Mouse (Mus musculus) embryonic facial prominence, embryonic 13.5 days (tissue): Measurements from ENCODE around the gene Tle4. TPM values are rescaled to one million over a fixed set of nuclear protein-coding genes. Genes with fewer than 3 reads are reported as not detected.

ENCODE experiments used
- ATAC-seq: fragments of 200-750 bp; cut with Nextera tagmentation; 2 replicates; pipeline ENCODE4 v1.8.0; 2017; ENCODE audit warnings: low read depth; ENCODE audit not compliant: insufficient number of reproducible peaks, insufficient read depth, low FRiP score, low TSS enrichment
- H3K27ac ChIP-seq: fragments of 300-500 bp; sonication (generic); 2 replicates; pipeline ENCODE4 v1.5.1; 2015; ENCODE audit warnings: moderate library complexity, mild to moderate bottlenecking, inconsistent platforms
- H3K27me3 ChIP-seq: fragments of 300-500 bp; sonication (generic); 2 replicates; pipeline ENCODE4 v1.6.1; 2015; ENCODE audit warnings: mild to moderate bottlenecking, inconsistent platforms
- H3K36me3 ChIP-seq: fragments of 300-500 bp; sonication (generic); 2 replicates; pipeline ENCODE4 v1.6.1; 2015; ENCODE audit warnings: mild to moderate bottlenecking, inconsistent platforms
- H3K4me1 ChIP-seq: fragments of 300-500 bp; sonication (generic); 2 replicates; pipeline ENCODE4 v1.6.1; 2015; ENCODE audit warnings: inconsistent platforms
- H3K4me2 ChIP-seq: fragments of 300-500 bp; sonication (generic); 2 replicates; pipeline ENCODE4 v1.6.1; 2015; ENCODE audit warnings: moderate library complexity, mild to moderate bottlenecking, inconsistent platforms
- H3K4me3 ChIP-seq: fragments of 300-500 bp; sonication (generic); 2 replicates; pipeline ENCODE4 v1.5.1; 2015; ENCODE audit warnings: mild to moderate bottlenecking, inconsistent platforms
- H3K9ac ChIP-seq: fragments of 300-500 bp; sonication (generic); 2 replicates; pipeline ENCODE4 v1.6.1; 2015; ENCODE audit warnings: mild to moderate bottlenecking, inconsistent platforms
- H3K9me3 ChIP-seq: fragments of 300-500 bp; sonication (generic); 2 replicates; pipeline ENCODE4 v1.6.1; 2016; ENCODE audit warnings: inconsistent platforms
- WGBS: fragments of 180-500 bp; shearing (Covaris S2); methylation state at CpG from one replicate; pipeline ENCODE4 v1.1.7; 2015; ENCODE audit warnings: mixed read lengths; 5-methylcytosine and 5-hydroxymethylcytosine counted together
- polyA plus RNA-seq: library from polyadenylated mRNA; unstranded; fragments of >200 nt; fragmentation: Nextera tagmentation; extraction: Ambion mirVana; gene quantifications from 2 replicates; pipeline ENCODE4 v1.2.1, GENCODE M21; 2015

Gene Tle4
- polyA plus RNA-seq, 1 experiment from 2014 or later: 15.4 TPM

DNA sequence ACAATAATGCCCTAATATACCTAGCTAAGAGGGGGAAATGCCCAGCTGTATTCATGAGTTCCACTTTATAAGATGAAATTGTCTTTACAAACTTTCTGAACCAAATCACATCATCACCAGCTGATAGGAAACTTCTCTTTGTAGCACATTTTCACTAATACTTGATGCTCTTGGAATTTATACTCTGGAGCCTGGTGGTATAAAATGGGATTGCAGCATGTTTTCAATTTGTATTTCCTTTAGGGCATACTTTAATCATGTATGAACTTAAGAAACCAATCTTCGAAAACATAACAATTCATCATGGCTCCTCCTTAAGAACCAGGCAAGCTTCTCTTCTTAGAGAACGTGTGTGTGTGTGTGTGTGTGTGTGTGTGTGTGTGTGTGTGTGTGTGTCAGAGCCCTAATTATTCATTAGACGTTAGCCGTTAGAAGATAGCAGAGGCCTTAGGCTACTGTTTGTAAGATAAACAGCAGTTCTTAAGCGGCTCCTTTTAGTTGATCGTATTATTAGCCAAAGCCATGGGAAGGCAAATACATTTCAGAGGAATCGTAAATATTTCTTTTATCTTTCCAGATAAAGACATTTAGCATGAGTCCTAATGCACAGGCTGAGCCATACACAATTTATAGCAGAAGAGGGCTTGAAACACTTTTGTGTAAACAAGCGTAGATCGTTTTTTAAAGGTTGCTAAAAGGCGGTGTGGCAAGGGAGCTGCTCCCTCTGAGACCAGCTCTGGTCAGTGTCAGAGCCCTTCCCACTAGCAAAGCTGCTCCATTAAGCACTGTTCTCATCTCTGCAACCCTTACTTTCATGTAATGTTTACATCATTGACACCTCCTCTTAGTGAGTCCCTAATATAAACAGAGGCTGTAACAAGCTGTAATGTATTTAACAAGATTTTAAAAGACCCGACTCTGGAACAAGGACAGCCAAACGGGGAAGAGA, 173.6 kb downstream of the Tle4 start:
- Histone ChIP-seq H3K36me3 (no peaks in the 10 kb centered on the region), H3K27ac (no peak overlapping the region), H3K4me1 (peaks cover 9% of the 10 kb centered on the region; the same call in 1 of the 2 replicates), H3K4me2 (no peak overlapping the region), H3K9me3 (no peaks in the 10 kb centered on the region), H3K9ac (no peak overlapping the region), H3K4me3 (no peak overlapping the region), H3K27me3 (peaks cover 3% of the 10 kb centered on the region; the same call in 1 of the 2 replicates)
- WGBS: 52% methylated on average over 12 of the region's 12 CpGs
- ATAC-seq: no peak

DNA sequence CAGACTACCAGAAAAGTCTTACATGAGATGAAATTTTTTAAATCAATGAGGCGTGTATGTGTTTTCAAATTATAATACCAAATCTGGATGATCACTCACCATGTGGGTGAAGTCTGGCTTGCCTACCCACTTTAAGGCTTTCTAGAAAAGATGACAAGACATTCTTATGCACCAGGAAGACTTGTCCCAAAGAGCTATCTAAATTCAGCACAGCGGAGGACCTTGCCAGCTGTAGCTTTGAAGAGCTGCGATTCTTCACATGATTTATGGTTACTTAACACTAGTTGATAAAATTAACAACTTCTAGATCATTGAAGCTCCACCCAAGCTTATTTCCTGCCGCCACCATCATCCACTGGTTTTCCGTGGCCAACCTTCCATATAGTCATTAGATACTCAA, 176.2 kb downstream of the Tle4 start:
- H3K27ac ChIP-seq: no peak overlapping the region
- 89% methylated on average over 5 of the region's 5 CpGs for WGBS
- H3K4me1 ChIP-seq: peaks cover 14% of the 10 kb centered on the region; the same call in 1 of the 2 replicates
- ATAC-seq: no peak
- H3K36me3 ChIP-seq: no peaks in the 10 kb centered on the region
- no peak overlapping the region for H3K9ac ChIP-seq
- H3K4me3 ChIP-seq: no peak overlapping the region
- no peaks in the 10 kb centered on the region for H3K9me3 ChIP-seq
- no peak overlapping the region for H3K4me2 ChIP-seq
- peaks cover 3% of the 10 kb centered on the region; the same call in 1 of the 2 replicates for H3K27me3 ChIP-seq

DNA sequence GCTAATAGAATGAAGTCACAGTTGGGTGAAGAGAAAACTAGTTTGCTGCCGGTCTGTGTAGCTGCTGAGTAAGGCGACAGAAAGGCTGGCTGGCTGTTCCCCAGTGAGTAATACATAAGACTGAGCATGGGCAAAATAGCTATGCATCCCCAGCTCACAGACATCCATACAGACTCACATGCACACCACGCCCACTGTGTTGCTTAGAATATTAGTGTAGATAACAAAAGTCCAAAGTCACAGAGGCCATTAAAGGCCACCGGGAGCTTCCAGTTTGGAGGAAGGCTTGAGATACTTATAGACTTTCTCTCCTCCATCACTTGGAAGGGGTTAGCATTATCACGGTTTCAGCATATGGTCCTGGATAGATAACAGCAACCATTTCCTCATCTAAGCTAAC, 178.0 kb downstream of the Tle4 start:
- H3K27ac ChIP-seq: no peak overlapping the region
- 88% methylated on average over 5 of the region's 5 CpGs for whole genome bisulfite sequencing
- no peak overlapping the region for H3K9ac ChIP-seq
- no peaks in the 10 kb centered on the region for H3K36me3 ChIP-seq
- no peak for ATAC-seq
- peaks cover 3% of the 10 kb centered on the region; the same call in 1 of the 2 replicates for H3K27me3 ChIP-seq
- no peak overlapping the region for H3K4me2 ChIP-seq
- no peaks in the 10 kb centered on the region for H3K9me3 ChIP-seq
- H3K4me1 ChIP-seq: peaks cover 11% of the 10 kb centered on the region; the same call in 1 of the 2 replicates
- H3K4me3 ChIP-seq: no peak overlapping the region

DNA sequence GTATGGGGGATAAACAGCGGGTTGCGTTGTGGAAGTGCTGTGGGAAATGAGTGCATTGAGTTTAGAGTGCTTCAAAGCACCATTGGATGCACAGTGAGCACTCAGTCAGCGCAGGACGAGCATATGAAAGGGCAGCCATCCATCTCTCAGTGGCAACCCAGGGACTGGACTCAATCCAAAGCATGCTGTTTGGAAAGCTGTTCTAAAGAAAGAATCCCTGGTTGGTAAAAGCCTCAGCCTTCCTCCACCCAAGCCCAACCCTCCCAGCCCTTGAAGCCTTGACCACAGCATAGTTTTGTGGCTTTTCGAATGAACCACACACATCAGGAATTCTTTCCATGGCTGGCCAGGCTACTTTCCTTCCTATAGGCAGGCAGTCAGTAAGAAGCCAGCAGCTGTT, 181.0 kb downstream of the Tle4 start:
- H3K9ac ChIP-seq: no peak overlapping the region
- peaks cover 12% of the 10 kb centered on the region; the same call in 1 of the 2 replicates for H3K4me1 ChIP-seq
- H3K4me2 ChIP-seq: no peak overlapping the region
- WGBS: 55% methylated on average over 5 of the region's 5 CpGs
- H3K27ac ChIP-seq: no peak overlapping the region
- ATAC-seq: 0 out of 2 replicates have a peak, but pooled peaks have one; percentile 32
- no peak overlapping the region for H3K4me3 ChIP-seq
- no peaks in the 10 kb centered on the region for H3K36me3 ChIP-seq
- no peaks in the 10 kb centered on the region for H3K9me3 ChIP-seq
- no peaks in the 10 kb centered on the region; the same call in 1 of the 2 replicates for H3K27me3 ChIP-seq

DNA sequence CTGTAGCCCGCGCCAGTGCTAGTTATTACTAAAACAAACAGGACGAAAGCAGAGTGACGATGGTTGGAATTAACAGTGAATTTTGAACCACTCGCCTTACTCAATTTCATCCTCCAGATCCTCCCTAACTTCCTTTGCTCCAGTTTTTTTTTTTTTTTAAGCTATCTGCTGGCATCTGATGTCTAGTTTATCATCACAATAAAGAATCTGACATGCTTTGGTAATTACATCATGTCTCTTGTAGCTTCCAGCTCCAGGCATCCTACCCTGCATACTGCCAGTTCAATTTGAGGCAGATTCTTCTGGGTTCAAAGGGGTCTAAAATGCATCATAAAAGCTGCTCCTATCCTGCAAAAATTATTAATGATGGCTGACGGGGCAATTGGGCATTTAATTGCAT, 181.9 kb downstream of the Tle4 start:
- H3K27ac ChIP-seq: no peak overlapping the region
- 58% methylated on average over 6 of the region's 6 CpGs for WGBS
- no peak for ATAC-seq
- H3K4me2 ChIP-seq: no peak overlapping the region
- no peaks in the 10 kb centered on the region for H3K36me3 ChIP-seq
- H3K9ac ChIP-seq: no peak overlapping the region
- no peaks in the 10 kb centered on the region for H3K9me3 ChIP-seq
- no peak overlapping the region for H3K4me3 ChIP-seq
- peaks cover 12% of the 10 kb centered on the region; the same call in 1 of the 2 replicates for H3K4me1 ChIP-seq
- H3K27me3 ChIP-seq: no peaks in the 10 kb centered on the region; the same call in 1 of the 2 replicates

DNA sequence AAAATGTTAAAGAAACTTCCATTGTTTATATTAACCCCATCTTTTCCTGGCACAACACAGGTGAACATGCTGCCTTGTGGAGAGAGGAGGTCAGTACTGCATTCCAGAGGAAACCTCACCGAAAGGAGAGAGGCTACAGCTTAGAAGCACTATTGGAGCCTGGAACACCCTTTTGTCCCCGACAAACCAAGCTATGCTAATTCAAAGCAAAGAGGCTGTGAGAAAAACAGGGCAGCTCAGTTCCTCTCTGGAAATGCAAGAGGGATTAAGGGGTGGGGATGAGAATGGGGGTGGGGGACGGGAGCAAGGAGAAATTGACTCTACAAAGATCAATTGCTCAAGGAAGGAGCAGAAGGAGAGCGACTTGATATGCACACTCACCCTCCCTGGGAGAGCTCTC, 182.9 kb downstream of the Tle4 start:
- no peaks in the 10 kb centered on the region for H3K9me3 ChIP-seq
- ATAC-seq: no peak
- H3K27me3 ChIP-seq: no peaks in the 10 kb centered on the region; the same call in 1 of the 2 replicates
- 16% methylated on average over 4 of the region's 4 CpGs for WGBS
- H3K27ac ChIP-seq: no peak overlapping the region
- no peaks in the 10 kb centered on the region for H3K36me3 ChIP-seq
- H3K4me1 ChIP-seq: peaks cover 12% of the 10 kb centered on the region; the same call in 1 of the 2 replicates
- no peak overlapping the region for H3K4me3 ChIP-seq
- no peak overlapping the region for H3K4me2 ChIP-seq
- H3K9ac ChIP-seq: no peak overlapping the region

DNA sequence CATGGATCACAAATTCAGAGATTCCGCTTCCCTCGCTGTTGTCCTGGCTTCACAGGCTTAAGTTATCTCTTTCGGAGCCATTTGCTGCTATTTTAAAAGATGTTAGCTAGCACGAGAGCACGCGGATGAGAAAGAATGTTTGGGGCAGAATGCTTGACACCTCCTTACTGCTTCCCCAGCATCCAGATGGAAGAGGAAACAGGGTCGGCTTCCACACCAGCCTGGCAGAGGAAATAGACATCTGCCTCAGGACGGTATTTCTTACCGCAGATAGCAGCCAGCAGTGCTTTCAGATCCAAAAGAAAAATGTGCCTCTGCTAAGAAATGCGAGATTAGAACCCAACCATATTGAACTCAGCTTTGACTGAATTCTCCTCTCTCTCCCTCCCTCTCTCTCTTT, 191.2 kb downstream of the Tle4 start:
- Histone ChIP-seq H3K4me2 (no peak overlapping the region), H3K9ac (no peak overlapping the region), H3K36me3 (no peaks in the 10 kb centered on the region), H3K9me3 (no peaks in the 10 kb centered on the region), H3K4me3 (no peak overlapping the region), H3K4me1 (peaks cover 7% of the 10 kb centered on the region), H3K27ac (no peak overlapping the region), H3K27me3 (0 out of 2 replicates have a peak, but pooled peaks cover 15% of the 10 kb centered on the region)
- WGBS: 59% methylated on average over 10 of the region's 10 CpGs
- no peak for ATAC-seq
